Mouse (Mus musculus) spleen, adult 18-20 months (tissue): ENCODE measurements around the gene Rab42.
A peak's percentile ranks its signal among the peaks of the same experiment; 100 is the strongest.

Experiments
- DNase-seq, 2 experiments: peaks; one replicate each; pipeline ENCODE4 v3.0.0; 2022; ENCODE audit warnings: mixed read lengths in 2 of 2

The Rab42 gene

DNA sequence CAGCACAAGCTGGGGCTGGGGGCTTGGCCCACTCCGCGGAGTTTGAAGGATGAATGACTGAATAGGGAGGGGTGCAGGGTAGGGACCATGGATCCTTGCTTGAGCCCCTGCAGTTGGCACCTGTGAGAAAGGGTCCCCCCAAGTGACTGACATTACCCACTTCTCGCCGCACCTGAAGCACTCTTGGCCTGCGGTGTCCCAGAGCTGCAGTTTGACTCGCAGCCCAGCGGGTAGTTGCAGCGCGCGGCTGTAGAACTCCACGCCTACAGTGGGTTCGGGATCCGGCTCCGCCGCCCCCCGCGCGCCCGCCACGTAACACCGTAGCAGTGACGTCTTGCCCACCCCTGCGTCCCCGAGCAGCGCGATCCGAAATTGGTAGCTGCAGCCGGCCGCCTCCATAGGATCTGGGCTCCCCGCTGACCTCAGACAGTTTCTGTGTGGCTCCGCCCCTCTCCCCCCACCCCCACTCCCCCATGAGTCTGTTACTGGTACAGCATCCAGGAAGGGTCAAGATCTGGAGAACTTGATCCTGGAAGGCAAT lies at the start of gene Rab42:
Gene Rab42 (minus strand): TSS at position 447 of the 541 bp plus-strand sequence.
- peak; percentile 12 to 28 for DNase-seq

DNA sequence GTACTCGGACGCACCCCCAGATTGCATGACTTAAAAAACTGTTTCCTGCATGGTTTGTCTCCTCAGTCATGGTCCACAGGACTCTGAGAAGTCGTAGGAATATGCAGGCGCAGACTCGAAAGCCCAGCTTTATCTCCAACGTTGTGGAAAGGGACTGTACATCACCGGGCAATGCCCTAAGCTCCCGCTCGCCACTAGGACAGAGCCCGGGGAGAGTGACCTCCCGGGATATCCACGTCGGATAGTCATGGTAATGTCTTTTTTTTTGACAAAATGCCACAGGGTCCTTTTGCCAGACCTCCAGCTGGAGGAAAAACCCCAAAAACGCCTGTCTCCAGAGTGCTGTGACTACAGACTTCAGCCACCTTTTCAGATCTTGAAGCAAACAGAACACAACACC lies 49.6 kb upstream of the Rab42 start:
- peak in 1 of 2 experiments; percentile 25 for DNase-seq

DNA sequence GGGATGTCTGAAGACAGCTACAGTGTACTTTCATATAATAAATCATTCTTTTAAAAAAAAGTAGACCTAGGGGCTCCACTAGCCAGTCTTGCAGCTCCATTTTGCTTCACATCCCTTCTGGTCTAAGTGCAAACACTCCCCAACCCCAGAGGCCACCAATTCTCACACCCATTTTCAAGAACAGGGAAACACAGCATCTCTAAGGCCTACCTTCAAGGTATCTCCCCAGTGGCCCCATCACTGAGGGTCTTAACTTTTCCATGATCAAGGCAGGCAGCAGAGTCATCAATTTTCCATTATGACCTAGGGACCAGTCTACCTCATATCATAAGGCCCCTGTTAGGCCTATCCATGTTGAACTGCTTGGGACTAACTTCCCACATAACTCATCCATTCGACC lies 48.2 kb upstream of the Rab42 start:
- DNase-seq, result no peak

DNA sequence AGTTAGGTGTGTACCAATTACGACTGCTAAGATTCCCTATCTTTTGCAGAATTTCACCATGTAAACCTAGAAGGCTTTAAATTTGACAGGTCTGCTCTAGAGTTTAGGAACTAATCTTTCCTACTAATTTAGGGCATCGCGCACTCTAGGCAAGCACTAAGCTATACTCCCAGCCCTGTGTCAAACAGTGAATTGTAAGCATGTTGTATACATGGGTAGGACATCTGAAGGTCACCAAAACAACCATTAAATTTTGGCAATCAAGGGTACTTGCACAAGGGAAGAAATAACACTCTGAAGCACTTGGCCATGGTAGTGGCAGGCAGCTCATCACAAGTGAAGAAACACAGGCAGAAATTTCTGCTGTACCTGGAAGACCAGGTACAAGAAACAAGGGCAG lies 47.7 kb upstream of the Rab42 start:
- DNase-seq, result no peak

DNA sequence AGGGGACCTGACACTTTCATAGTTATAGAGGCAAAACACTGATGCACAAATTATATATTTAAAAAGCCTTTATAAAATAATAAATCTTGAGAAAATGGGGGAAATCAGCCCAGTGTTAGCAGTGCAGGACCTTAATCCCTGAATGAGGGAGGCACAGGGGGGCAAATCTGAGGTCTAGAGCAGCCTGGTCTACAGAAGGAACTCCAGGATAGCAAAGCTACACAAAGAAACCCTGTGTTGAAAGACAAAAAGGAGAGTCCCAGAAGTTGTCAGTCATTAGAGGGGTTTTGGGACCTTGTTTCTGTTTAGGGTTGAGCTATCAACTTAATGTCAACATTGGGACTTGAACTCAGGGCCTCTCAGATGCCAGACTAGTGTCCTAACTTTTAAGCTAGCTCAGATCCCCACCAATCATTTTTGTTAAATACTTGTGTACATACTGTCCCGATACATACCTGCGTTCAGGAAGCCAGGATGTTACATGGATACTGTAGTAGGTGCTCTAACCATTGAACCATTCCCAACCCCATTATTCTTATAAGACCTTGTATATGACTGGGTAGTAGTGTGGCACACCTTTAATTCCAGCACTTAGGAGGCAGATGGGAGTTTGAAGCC lies 47.0 kb upstream of the Rab42 start:
- DNase-seq, result no peak

DNA sequence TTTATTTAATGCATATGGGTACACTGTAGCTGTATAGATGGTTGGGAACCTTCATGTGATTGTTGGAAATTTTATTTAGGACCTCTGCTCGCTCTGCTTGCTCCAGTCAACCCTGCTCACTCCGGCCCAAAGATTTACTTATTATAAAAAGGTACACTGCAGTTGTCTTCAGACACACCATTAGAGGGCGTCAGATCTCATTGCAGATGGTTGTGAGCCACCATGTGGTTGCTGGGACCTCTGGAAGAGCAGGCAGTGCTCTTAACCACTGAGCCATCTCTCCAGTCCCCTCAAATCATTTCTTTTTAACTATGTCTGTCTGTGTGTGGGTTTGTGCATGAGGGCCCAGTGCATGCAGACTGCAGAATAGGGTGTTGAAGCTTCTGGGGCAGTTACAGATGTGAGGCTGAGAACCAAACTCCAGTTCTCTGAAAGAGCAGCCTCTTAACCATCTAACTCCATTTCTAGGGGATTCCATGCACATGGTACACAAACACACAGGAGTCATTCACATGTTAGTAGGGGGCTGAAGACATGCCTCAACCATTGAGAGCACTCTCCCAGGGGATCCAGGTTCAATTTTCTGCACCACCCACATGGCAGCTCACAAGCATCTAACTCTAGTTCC lies 46.4 kb upstream of the Rab42 start:
- DNase-seq, result no peak

DNA sequence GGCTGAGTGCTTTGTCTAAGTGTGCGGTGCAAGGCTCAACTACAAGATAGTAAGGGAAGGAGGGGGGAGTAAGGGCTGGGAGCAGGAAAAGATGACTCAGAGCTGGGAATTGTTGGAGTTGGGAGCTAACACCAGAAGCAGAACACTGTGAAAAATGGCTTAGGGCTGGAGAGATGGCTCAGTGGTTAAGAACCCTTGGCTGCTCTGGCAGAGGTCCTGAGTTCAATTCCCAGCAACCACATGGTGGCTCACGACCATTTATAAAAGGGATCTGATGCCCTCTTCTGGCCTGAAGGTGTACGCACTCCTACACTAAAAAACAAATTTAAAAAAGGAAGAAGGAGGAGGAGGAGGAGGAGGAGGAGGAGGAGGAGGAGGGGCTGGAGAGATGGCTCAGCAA lies 43.5 kb upstream of the Rab42 start:
- DNase-seq, result no peak

DNA sequence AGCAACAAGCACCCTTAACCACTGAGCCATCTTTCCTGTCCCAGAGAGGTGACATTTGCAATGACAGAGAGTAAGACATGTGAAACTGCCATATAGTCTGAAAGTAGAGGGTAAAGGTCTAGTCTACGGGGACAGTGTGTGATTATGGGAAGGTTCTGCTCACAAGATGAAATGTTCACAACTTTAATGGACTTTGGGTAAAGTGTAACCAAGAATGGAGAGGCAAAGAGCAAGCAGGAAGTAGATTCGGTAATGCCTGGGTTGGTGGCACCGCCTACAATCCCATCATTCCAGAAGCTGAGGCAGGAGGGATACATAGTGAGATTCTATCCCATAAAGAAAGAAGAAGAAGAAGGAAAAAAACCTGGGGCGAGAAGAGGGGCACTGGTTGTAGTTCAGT lies 43.1 kb upstream of the Rab42 start:
- no peak for DNase-seq

DNA sequence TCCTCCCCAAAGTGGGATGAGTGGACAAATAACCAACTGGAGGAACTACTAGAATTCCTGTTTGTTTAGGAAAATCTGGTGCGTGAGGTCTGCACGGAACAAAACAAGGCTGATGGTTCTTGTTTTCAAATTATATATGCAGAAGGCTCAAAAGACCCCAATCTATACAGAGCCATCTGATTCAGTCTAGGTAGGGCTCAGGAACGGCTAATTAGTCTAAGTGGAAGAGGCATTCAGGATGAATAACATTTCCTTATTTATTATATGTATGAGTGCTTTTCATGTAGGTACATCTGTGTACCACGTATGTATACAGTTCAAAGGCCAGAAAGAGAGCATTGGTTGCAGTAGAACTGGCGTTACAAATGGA lies 42.6 kb upstream of the Rab42 start:
- no peak for DNase-seq

DNA sequence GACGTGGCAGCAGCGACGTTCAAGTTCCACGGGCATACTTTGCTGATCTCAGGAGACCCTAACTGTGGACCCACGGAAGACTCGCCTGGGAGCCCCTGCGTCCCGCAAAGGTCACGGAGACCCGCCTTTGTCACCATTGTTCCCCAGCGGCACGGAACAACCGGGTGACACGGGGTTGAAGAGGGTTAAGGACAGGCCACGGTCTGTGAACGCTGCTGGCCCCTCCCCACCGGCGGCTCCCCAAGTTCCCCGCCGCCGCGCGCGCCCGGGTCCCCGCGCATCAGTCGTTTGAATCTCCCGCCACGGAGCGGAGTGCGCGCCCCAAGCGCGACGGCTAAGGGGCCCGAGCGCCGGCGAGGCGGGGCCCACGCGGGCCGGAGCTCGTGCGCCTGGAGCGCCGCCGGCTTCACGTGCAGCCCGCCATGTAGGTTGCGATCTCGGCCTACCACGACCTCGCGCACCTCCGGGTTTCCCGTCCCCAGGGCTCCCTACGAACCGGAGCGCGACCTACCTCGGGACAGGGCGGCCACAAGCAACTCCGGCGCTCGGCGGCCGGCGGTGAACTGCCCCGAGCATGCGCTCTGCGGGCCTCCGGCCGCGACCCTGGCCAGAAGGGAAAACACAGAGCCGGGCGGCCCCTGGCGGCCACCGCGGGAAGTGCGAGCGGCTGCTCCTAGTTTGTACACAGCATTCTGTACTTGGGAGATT lies 42.1 kb upstream of the Rab42 start:
- DNase-seq, result peak; percentile 87 to 97

DNA sequence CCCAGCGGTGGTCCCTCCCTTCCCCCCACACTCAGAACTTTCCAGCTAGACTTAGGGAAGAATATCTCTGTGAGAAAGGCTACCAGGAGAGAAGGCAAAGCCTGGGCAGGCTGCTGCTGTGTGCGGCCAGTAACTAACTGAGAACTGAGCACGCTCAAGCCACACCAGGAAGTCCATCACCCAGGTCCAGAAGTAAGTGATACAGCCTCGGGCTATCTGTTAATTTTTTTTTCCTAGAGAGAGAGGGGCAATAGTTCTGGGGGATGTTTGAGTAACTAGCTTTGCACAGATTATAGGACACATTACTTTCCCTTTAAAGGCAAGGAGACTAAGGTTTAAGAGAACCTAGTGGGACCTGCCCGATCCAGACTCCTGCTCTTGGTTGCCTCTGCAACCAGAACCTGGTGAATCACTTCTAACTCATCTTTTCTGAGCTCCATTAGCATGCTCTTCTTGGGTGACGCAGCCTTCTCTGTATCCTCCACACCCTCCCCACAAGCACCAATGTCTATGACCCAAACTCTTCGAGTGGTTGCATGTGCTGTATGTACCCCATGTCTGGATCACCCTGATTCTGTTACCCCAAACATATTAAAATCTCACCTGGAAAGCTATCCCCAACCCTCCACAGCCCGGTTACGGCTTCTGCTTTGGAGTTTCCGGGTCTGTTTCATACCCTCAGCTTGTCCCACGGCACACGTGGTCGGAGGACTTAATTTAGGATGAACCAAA lies 41.4 kb upstream of the Rab42 start:
- no peak for DNase-seq

DNA sequence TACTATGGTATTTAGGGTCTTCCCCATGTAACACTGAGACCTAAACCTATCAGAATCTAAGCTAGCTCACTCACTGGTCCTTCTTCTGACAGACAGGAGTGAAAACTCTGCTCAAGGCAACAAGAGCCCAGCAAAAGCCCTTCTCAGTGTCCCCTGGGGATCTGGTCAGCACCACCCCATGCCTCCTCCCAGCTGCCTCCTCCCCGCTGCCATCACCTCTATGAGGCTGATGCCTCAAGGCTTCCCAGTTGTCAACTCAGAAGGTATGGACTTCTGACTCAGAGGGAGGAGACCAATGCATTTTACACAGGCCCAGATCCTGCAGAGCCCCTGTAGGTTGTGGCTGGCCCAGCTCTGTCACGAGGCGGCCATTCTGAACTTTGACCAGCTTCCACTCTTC lies 38.3 kb upstream of the Rab42 start:
- no peak for DNase-seq

DNA sequence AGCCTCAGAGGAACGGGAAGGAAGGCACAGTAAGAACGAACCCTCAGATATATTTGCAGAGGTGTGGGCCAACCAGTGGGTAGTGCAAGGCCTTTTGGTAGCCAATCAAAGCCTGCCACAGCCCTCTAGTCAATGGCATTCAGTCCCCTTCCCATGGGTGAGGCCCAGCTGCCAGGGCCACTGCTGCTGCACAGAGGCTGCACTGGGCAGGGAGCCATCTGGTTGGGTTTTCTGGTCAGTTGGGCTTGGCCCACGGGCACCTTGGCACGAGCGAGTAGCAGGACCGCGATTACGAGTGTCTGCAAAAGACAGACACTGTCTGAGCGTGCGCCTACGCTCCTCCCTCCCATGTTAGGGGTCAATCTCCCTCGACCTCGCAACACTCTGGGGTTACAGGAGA lies 35.8 kb upstream of the Rab42 start:
- no peak for DNase-seq

DNA sequence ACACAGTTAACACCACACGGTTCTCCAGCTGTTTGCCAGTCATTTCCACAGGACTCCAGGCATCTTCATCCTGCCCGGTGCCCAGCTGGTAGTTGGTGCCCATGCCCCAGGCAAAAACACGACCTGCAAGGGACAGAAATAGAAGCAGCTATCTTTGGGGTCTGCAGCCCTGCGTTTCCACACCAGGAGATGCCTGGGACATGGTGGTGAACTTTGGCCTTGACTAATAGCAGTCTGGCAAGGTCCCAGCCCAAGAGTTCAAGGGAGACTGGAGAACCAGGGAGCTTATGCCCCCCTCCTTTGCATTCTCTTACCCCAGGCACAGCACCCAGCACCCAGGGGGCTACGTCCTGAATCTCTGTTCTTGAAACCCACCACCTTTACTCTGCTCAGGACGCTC lies 29.7 kb upstream of the Rab42 start:
- no peak for DNase-seq

DNA sequence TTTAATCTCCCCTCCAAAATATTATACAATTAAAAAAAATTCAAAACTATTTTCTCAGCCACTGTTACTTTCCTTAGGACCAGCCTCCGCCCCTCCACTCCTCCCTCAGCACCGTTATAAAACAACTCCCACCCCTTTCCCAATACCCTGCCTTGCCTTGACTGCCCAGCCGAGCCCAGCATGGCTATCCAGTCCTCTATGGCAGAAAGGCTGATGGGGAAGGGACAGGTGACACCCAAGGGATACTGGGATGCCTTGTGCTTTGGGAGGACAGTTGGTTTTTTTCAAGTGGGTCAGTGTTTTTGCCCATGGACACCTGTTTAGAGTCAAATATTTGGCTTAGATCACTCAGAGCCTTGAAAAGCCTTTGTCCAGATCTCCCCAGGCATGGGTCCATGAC lies 28.8 kb upstream of the Rab42 start:
- DNase-seq, result no peak

DNA sequence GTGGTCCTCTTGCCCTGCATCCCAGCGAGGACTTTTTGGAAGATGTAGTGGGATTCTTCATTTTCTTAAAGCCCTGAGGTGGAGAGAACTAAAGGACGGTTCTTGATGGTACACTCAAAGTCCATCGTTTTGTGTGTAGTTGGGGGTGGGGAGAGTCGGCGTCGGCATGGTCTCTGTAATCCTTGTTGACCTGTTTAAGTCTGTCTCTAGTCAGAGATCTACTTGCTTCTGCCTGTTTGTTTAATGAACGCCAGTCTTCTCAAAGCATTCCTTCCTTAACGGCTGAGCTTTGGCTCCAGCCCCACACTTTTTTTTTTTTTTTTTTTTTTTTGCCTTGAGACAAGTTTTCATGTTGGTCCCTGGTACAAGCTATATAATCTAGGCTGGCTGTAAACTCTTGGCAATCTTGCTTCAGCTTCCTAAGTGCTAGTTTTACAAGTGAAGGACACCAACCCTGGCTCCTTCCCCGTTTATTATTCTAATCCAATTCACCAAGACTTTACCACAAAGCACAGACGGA lies 26.7 kb upstream of the Rab42 start:
- DNase-seq, result no peak

DNA sequence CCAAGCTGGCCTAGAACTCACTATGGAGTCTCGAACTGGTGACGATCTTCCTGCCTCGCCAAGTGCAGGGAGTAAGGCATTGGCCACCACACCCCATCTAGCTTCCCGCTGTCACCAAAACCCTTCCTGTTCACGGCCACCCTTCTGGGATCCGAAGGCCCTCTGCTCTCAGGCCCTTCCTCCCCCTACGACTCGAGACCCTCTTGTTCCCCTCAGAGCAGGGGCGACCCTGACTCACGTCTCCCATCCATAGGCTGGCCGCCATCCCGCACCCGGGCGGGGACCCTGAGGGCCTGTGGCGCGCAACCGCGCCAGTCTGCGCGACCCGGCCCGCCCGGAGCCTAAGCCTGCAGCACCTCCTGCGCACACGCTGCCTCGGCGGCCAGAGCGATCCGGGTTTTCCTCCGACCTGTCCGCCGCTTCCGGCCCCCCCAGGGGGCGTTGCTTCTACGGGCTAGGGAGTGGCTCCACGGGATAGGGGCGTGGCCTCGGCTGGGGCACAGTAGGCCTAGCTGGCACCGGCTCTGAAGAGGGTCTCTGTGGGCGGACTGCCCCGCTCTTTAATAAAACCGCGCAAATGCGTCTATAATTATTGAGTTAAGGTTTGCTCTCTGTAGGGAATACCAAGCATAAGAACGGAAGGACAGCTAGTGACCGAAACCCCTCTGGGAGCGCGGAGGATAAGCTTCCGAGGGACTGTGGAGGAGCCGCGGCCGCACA lies 26.1 kb upstream of the Rab42 start, which contains the start of gene Trnau1ap:
Gene Trnau1ap (minus strand): TSS at position 424 of the 720 bp plus-strand sequence.
- DNase-seq, result peak; percentile 82 to 92

DNA sequence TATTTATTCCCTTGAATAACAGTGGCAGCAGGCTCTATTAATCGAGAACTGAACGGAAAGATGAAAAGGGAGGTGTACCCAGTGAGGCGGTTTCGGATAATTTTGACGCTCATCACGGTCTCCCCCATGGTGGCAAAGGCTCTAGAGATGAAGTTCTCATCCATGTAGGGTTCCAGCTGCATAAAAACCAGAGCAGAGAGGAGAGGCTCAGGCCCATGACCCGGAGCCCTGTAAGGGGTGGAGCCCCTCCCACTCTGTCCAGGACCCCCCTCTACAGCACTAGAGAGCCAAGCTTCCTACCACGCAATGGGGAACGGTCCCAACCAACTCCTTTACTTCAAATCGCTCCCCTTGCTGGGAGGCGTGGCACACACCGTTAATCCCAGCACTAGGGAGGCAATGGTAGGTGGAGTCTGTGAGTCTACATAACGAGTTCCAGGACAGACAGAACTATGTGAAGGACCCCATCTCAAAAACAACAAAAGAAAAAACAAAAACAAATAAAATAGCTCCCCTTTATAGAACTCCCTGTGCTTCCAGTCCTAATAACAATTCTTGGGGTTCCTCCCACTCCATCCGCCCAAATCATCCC lies 25.3 kb upstream of the Rab42 start:
- no peak for DNase-seq

DNA sequence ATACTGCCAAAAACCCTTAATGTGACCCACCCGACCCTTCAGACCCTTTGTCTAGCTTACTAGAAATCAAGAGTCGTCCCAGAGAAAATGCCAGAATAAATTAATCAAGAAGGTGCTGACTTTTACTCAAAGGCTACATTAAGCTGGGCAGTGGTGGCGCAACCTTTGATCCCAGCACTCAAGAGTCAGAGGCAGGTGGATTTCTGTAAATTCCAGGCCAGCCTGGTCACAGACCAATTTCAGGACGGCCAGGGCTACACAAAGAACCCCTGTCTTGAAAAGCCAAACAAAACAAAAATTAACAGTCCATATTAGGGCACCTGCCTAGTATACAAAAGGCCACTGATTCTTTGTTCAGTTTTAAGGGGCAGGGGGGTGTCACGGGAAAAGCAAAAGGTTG lies 23.3 kb upstream of the Rab42 start:
- no peak for DNase-seq

DNA sequence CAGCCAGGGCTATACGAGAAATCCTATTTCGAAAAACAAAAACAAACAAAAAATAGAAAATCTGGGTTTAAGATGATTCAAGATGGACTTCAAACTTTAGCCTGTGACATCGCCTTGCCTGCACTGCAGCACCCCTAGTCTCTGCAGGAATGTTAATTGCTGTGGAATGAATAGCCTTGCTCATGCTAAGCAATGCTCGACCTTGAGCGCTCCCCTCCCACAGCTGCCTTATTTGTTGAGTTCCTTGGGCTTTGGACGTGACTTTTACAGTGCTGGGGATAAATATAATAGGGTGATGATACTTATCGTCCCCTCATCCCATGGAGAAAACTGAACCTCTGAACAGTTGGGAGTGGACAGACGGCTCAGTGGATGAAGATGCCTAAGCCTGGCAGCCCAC lies 12.5 kb upstream of the Rab42 start:
- no peak for DNase-seq

DNA sequence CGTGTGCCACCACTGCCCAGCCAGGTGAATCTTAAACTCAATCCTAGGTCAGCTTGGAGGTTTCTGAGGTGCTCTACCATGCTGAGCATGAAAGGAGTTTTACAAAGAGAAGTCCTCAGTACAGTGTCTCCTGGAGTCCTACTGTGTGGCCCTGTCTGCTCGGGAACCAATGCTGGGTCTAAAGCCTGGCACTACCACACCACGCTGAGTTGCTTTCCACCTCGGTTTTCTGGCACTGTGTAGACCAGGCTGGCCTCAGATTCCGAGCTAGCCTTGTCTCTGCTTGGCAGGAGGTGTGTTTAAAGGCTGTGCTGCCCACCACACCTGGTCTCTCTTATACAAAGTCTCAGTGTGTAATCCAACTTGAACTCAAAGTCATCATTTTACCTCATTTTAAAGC lies 9.4 kb upstream of the Rab42 start:
- DNase-seq, result no peak

DNA sequence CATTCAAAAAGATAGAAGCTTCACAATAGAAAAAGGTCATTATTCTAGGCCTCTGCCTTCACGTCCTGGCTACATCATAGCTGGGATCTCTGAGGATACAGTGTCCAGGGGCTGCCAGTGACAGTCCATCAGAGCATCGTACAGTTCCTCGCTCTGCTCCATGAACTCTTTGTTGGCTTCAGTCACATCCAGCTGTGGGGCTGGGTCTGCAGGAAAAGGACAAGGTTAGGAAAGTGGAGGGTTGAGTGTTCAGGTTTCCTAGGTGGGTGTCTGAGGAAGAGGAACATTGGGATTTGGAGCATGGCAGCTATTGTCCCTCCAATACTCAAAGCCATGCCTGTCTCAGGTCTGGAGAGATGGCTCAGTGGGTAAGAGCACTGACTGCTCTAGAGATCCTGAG lies 8.6 kb upstream of the Rab42 start:
- DNase-seq, result no peak
